Mouse (Mus musculus) spleen, postnatal 10 days (tissue): ENCODE data around the gene Prpf40a.
A peak's percentile ranks its signal among the peaks of the same experiment; 100 is the strongest.

Experiments
- DNase-seq, 2 experiments: peaks; one replicate each; pipeline ENCODE4 v3.0.0; 2021 to 2022; ENCODE audit warnings: low spot score in 2 of 2

Prpf40a gene

DNA sequence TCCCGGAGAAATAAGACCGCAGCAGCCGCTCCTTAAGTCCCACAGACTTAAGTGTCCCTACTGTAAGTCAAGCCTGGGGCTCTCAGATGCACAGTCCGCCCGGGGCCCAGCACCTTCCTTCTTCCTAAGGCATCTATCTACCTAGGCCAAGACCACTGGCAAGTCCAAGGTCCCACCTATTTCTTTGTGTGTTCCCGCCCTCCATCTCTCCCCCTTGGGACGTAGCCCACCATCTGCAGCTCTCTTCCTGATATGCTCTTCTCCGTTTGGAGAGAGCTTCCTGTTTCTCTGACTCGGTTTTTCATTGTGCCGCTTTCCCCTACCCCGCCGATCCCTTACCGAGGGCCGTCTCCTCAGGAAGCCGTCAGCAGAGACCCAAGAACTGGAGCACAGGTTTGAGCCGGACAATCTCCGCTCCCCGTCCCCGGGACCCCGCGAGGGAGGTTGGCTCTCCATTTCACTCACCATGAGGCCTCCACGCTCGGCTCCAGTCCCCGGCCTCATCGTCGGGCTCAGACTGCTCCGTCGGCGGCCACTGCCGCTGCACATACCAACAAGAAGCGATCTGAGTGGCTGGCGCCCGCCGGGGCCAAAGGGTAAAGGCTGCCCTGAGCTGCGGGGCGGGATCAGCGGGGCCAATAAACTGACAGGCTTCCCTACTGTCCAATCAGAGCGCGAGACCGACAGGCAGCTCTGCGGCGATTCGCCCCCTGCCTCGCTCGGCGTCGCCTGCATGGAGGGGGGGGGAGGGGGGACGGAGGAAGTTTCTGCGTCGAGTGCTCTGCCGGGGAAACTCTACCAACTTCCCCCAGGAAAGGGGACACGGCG is at the start of gene Prpf40a:
Gene Prpf40a (minus strand): TSS at position 601 of the 828 bp plus-strand sequence.
- peak; percentile 97 to 99 for DNase-seq

DNA sequence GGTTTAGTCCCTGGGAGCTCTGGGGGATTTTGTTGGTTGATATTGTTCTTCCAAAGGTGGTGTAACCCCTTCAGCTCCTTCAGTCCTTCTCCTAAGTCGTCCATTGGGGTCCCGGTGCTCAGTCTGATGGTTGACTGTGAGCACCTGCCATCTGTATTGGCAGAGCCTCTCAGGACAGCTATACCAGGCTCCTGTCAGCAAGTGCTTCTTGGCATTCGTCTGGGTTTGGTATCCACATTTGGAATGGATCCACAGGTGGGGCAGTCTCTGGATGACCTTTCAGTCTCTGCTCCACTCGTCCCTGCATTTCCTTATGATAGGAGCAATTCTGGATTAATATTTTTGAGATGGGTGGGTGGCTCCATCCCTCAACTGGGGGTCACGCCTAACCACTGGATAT is 31.2 kb upstream of the Prpf40a start:
- no peak for DNase-seq

DNA sequence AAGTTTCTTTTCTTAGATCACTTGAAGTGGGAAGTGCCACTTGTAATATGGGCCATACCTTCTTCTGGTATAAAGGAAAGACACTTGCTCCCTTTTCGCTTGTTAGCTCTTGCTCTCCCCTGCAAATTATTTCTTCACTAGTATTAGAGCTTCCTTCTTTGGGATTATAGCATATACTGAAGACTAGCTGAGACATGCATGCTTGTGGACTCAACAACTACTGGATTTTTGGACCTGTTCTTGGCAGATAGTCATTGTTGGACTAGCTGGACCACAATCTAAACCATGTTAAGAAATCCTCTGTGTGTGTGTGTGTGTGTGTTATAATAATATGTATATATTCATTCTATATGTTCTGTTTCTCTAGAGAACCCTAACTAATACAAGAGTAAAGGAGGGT is 22.4 kb upstream of the Prpf40a start:
- no peak for DNase-seq

DNA sequence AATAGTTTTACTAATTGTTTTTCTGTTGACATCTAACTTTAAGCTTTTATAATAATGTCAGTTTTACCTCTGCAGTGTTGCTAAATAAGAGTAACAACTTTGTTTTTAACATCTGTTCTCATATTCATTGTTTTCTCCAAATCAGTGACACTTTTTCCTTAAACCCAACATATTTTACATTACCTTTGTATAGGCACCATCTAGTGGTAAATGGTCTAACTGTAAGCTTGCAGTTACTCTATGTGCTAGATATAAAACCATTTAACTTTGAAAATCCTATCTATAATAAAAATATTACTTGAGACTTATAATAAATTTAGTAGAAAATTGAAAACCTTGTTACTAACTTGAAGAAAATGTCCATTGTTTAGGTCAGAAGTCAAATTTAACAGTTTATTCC is 15.7 kb upstream of the Prpf40a start:
- DNase-seq: no peak

DNA sequence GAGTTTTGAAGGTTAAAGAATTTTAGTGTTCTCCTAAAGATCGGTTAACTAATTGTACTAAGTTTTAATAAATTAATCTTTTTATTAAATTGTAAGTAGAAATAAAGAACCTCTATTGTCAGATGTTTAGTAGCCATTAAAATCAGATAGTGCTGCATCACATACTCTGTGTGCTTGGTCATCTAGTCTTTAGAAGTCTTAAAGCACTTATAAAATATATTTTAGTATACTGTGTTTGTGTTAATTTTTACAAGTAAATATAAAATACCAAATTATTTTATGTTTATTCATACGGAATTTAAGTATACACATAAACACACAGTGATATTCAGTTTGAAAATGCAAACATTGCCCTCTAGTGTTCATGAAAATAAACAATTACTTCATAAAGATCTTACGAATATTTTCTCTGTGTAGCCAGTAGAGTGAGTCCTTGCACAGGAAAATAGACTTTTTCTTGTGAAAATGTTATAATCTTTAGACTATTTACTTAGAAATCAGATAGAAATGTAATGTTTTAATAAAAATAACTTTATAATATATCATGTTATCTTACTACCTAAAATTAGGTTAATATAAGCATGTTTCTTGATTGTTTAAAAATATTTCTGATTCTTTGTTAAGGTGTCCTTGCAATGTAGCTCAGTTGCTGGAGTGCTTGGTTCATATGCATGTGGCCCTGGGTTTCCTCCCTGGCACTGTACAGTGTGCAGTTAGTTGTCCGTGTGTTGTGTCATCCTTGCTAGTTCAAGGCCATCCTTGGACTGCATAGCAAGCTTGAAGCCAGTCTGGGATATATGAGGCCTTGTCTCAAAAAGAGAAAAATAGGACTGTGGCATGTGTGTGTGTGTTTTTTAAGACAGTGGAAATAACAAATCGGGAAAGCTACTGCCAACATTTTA is 13.5 kb upstream of the Prpf40a start:
- DNase-seq: no peak

DNA sequence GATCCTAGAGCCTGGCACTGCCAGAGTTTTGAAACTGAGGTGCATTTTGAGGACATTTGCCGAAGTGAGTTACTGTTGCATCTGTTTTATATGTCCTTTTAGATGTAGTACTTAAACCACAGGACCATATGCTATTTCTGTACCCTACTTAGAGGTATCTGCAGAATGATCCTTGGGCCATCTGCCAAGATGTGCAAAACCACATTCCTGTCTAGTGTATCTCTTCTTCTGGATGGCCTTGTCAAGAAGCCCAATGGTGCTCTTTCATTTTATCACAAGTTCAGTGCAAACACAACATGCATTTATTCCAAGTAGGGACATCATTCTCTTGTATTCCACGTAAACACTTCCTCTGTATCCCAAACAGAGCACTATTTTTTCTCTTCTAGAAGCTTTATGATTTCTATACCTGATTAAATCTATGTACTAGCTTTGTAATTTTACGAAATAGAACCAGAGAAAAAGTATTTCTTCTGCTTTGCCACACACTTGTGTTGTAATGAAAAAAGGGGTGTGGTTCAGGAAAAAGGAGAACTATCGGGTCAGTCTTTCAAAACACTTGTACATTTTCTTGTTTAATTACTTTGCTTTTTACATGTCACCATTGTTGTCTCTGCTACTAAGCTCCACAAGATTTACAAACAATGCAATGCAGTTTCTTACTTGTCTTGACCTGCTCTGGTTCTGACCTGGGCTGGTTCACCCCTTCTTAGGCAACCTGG is 9.2 kb upstream of the Prpf40a start:
- DNase-seq: no peak

DNA sequence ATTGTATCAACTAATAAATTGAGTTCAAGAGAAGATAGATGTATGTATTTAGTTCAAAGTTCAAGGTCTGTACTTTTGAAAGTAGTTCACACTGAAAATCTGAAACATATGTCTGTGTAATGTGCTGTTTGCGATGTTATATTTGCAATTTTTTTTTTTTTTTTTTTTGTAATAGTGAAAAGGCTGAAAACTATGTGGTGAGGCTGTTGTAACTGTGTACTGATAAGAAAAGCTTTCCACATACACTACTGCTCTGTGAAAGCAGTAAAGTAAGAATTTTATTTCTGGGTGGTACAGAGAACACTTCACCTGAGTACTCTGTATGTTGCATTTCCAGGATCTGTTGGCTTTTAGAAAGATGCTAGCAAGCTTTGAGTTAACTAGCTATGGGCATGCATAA is 8.1 kb upstream of the Prpf40a start:
- DNase-seq: no peak

DNA sequence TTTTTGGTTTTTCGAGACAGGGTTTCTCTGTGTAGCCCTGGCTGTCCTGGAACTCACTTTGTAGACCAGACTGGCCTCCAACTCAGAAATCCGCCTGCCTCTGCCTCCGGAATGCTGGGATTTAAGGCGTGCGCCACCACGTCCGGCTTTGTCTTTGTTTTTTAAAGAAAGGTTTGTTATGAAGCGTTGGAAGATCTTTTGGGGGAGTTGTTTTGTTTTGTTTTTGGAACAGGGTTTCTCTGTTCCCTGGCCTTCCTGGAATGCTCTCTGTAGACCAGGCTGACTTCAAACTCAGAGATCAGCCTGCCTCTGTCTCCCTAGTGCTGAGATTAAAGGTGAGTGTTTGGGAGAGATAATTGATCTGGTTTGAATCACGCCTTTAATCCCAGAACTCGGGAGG is 5.3 kb upstream of the Prpf40a start:
- no peak for DNase-seq

DNA sequence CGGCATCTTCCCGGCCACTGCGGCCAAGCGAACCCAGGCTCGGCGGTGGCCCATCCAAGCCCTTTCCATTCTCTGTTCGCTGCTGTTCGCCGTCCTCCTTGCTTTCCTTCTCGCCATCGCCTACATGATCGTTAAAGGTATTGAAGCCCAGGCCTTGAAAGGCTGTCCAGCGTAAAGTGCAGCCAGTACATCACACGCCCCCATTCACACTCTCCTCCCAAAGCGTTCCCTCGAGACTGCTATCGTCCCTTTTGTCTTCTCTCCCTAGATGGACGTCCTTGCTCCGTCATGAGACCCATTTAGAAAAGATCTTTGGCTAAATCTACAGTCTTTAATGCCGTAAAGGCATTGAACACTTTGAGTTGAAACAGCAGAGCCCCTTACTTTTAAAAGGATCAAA is 1.3 kb upstream of the Prpf40a start:
- DNase-seq: no peak

DNA sequence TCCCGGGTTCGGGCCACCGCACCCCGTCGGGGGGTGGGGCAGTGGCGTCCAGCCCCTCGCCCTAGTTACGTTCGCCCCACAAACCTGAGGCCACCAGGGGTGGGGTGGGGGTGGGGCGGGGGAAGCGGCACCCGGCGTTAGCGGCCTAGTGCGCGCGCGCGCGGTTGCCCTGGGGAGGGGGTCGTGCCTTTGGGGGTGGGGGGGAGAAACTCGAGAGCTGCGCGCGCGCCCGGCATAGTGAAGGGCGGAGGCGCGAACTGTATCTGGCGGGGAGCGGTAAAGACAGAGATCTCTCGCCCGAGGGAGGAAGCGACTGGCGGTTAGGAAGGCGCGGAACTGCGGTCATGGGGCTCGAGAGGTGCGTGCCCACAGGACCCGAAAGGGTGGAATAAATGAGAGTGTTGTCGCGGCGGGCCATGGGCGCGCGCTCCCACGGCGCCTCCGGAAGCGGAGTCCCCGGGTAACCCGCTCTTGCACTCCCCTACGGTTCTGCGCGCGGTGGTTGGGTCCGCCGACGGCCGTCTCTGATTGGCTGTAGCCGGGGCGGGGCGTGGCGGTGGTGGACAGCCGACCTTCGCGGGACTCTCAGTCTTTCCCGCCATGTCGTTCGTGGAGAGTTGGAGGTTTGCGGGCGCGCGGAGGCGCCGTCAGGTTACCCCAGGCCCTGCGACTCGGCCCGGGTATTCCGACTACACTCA is 588 bp upstream of the Prpf40a start, which contains the start of gene Arl6ip6:
Gene Arl6ip6 (plus strand): TSS at position 204 of the 698 bp plus-strand sequence.
- peak; percentile 99 for DNase-seq

DNA sequence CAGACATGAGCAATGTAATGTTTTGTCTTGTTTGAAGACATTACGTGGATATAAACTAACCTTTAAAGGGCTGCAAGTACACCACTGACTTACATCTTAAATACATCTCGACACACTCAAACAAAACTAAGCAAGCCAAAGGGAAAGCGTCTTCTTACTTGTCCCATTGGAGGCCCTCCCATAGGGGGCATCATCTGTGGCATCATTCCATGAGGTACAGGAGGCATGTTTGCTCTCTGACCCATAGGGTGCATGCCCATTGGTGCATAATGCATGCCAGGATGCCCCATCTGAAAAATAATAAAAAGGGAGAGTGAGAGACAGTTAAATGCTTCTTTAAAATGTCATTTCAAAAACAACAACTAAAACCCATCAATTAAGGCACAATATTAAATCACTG is 1.3 kb downstream of the Prpf40a start:
- DNase-seq: peak in 1 of 2 experiments; percentile 29

DNA sequence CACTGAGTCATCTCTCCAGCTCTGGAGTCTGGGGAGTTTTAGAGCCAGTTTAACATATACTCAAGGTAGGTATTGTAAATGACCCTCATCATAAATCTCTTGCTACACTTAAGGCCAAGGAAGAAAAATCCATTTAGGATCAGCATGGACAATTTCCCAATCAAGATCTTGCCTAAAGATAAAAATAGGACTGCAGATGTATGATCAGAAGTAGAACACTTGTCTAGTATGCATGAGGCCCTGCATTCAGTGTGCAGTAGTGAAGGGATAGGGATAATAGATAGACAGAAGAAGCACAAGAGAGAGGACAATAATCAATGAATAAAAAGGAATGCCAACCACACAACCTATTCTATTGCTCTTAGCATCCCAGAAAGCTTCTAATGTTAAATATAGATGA is 11.2 kb downstream of the Prpf40a start:
- no peak for DNase-seq

DNA sequence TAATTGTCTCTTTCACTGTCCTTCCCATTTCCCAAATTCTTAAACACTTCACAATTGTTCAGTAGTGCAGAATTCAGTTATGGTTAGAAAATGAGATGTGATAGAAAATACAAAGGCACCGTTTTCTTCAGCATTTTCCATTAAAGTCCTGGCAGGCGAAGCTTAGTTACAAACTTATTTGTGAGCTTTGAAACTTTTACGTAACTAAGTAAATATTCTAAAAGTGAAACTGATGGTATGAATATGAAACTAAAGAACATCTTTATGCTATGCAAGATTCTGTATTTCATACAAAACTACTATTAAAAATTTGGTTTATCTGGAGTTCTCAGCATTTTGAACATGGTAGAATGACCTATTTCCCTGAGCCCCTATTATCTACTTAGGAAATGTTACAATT is 12.1 kb downstream of the Prpf40a start:
- no peak for DNase-seq

DNA sequence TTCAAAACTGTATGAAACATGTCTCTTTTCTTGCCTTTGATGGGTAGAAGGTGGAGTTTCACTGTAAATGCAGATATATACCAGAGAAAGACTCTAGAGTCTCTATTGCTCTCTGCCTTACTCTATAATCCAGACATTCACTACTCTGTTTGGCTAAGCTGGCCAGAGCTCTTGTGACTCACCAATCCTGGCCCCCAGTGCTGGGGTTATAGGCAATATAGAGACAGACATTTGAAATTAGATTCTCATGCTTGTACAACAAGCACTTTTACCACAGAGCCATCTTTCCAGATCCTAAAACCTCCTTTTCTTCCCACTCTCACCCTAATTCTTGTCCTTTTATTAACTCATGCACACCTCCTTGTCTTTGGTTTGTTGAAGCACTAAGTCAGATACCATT is 17.1 kb downstream of the Prpf40a start:
- DNase-seq: no peak

DNA sequence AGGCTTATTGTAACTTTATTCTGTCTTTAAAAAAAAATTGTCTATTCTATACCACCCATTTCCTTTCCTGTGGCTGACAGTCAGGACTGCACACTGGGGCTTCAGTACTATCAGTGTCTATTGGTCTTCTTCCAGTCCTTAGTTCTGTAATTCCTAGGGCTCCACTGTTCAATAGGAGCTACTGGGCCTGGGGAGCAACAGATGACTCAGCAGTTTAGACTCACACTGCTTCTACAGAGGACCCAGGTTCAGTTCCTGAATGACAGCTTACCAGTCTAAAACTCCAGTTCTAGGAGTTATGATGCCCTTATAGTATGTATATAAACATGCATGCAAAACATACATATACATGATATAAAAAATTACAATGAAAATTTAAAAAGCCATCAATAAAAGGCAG is 44.2 kb downstream of the Prpf40a start:
- DNase-seq: no peak

DNA sequence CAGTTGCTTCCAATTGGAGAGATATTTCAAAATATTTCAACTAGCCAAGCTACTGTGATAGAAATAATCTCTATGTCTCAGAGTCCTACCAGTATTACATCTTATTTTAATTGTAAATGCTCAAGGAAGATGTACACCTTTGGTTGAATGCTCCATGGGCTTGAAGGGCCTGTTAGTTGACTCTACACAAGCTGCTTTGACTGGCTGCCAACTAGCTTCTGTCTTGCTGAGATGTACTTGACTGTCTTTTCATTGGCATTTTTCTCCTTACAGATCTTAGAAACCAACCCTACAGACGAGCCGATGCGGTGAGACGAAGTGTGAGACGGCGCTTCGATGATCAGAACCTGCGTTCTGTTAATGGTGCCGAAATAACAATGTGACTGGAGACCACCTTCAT is 59.5 kb downstream of the Prpf40a start:
- no peak for DNase-seq

DNA sequence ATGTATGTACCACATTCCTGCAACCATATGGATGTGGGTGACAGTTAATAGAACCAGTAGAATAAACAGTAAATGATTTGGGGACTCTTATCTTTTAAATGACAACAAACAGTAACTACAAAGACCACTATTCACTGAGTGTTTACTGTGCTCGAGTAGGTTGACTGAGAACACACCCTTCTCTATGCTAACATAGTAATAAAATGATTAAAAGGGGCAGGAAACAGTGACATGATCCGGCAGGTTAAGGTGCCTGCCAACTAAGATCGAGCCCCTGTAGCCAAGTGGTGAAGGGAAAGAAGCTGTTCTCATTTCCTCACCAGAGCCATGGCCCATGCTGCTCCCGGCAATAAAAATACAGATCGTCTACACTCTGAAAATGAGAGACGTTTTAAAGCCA is 62.0 kb downstream of the Prpf40a start:
- DNase-seq: no peak

DNA sequence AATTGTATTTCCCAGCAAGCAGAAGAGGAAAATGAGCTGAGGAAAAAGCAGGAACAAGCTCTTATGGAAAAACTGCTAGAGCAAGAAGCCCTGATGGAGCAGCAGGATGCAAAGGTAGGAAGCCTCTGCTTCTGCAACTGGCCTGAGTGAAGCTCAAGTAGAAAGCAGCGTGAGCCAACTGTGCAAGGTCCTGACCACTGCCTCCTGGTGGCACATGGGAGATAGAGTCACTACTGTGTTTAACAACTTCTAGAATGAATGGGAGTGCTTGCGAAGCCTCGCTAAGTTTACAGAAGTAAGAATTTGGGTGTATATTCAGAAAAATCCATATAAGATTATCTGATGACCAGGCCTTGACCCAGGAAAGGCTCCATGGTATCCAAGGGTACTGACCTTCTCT is 65.1 kb downstream of the Prpf40a start:
- DNase-seq: peak in 1 of 2 experiments; percentile 21

DNA sequence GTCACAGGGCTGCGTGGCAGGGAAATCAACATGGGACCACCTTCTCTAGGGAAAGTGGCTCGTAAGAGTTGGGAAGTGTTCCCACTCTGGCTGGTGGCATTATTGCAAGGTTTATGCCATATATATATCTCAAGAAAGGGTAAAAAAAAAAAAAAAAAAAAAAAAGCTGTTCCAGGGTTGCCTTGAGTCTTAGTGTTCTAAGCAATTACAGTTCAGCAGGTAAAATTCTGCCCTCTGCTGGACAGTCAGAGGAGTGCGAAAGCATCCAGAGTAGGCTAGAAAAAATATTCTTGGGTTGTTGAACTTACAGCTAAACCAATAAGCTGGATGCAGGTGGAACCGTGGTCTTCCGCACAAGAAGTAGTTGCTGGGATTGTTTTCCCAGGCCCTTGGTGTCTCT is 69.3 kb downstream of the Prpf40a start:
- DNase-seq: peak; percentile 8 to 47

DNA sequence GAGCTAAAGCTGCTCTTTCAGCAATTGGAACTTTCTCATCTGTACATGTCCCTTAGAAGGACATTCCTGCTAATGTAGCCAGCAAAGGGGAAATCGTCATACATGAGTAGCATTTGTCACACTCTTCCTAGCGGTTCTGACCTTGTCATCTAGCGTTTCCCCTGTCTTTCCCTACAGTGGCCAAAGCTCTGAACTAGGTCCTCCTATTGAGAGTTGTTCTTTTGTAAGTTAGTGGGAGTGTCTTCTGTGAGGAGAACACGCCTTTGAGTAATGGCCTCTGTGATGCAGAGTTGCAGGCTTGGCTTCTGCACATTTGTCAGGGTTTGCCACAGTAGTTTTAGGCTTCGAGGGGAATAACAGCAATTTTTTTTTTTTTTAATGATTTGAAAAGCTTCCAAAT is 82.5 kb downstream of the Prpf40a start:
- DNase-seq: no peak

DNA sequence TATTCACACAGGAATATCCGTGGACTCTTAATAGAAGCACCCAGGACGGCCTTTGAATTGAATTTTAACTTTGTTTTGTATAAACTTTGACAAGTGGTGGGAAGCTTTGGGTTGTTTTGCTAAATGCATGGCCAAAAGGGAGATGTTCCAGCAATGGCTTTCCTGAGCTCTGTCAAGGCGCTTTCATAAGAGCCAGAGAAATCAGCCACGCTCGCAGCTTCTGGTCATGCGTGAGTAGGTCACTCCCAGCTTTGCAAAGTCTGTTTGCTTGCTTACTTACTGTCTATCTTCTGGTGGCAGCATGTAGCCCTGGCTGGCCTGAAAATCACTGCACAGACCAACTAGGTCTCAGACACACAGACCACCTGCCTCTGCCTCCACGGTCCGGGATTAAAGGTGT is 84.6 kb downstream of the Prpf40a start:
- DNase-seq: no peak

DNA sequence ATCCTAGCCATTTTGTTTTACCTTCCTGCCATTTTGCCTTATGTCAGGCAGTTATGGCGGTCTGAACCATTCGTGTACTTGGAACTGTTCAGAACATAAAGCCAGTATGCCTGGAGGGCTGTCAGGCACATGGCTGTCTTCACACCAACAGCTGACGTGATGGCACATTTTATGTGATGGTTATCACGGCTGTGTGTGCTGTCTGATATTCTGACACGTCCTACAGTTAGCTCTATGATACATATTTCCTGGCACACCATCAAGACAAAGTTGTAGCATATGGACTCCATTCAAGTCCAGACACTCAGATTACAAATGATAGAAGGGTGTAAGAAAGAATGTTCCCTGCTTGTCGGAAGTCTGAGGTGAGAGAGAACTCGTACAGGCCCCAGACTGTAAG is 85.0 kb downstream of the Prpf40a start:
- no peak for DNase-seq
